Mouse (Mus musculus) testis, adult 2 months (tissue): ENCODE measurements around the gene Map2k4.

ENCODE experiments used
- CTCF ChIP-seq: fragments of 200-500 bp; IDR thresholded peaks from 2 replicates; pipeline ENCODE4 v1.5.1; 2012; ENCODE audit warnings: low read depth, mild to moderate bottlenecking, inconsistent platforms, low read length, moderate library complexity; ENCODE audit not compliant: control insufficient read depth, insufficient read depth, insufficient replicate concordance
- POLR2A ChIP-seq: fragments of 200-500 bp; IDR thresholded peaks from 2 replicates; pipeline ENCODE4 v1.6.1; 2012; ENCODE audit warnings: low read depth, mild to moderate bottlenecking, inconsistent platforms, low read length, moderate library complexity; ENCODE audit not compliant: control insufficient read depth

- no peak for TF ChIP-seq CTCF
- no peak for TF ChIP-seq POLR2A
These were observed 58.4 kb downstream of the Map2k4 start for GRCm38 (mm10) chr11:65729623-65730217.
